Mouse (Mus musculus): ENCODE results near the gene Adamtsl2.

Adamtsl2 gene

DNA sequence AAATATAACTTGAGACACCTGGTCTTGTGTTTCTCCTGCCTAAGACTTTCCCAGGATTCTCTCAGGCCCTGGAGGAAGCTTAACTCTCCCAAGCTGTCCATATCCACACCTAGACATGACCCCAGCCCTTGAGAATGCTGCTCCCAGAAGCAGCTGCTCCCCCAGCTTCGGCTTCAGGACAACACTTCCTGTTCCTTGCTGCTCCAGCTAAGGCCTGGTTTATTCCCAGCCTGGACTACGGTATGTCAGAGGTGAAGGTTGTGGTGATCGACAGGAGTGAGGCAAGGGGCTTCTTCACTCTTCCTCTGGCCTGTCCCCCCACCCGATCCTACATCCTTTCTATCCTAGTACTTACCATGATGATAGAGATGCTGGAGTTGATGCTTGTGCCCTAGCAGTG is 5.8 kb upstream of the Adamtsl2 start:
- in situ Hi-C loops (cut with MboI, MseI): loop anchor here (10.0 kb wide), 1 partner anchor 311 kb away; no protein-coding TSS in a partner anchor

GRCm38 (mm10) chr2:27074804-27075203 is 4.4 kb upstream of the Adamtsl2 start:
- in situ Hi-C loops (cut with MboI, MseI): loop anchor here (5.0 to 10.0 kb wide), 3 partner anchors 87 to 310 kb away; no protein-coding TSS in a partner anchor

- in situ Hi-C loops (cut with MboI, MseI): loop anchor here (5.0 to 10.0 kb wide), 3 partner anchors 87 to 309 kb away; no protein-coding TSS in a partner anchor
Observed at GRCm38 (mm10) chr2:27075485-27075884, 3.7 kb upstream of the Adamtsl2 start.

DNA sequence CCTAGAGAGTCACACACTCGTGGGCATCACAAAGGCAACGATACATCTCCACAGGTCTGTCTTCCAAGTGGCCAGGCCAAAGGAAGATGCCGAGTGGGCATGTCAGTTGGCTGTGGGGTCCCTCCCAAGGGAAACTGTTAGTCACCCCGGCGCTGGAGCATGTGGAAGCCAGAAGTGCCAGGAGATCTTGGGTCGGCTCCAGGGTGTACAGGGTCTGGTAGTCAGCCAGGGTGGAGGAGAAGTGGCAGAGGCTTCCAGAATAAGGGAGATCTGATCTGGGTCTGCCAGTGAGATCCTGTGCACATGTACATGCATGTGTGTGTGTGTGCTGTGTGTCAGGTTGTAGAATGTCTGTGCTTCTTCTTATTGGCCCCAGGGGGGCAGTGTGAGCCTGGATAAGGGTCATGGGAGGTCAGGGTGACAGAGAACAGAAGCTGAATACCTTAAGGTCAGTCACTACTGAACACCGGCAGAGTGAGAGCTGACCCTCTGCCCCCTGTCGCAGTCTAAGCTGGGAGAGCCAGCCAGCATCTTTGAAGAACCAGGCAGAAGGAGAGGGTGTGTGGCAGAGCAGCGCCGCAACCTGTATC is 1.4 kb upstream of the Adamtsl2 start:
- in situ Hi-C loops (cut with MboI, MseI): loop anchor here (5.0 to 10.0 kb wide), 3 partner anchors 85 to 307 kb away; no protein-coding TSS in a partner anchor

DNA sequence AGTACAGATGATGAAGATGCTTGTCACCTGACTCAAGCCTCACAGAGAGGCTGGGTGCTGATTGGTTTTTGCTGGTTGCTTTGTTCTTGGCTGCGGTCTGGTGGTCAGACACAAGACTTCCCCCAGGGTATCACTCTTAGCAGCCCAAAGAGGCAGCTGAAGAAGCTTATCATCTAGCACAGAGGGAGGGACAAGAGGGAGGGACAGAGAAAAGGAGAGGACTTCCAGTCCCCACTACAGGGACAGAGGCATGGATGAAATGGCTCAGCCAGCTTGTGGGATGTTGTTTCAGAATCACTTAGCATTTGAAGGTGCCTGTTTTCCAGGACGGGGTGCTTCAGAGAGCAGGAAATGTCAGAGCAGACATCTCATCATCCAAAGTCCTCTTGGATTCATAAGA is 867 bp upstream of the Adamtsl2 start:
- in situ Hi-C loops (cut with MboI, MseI): loop anchor here (5.0 to 10.0 kb wide), 3 partner anchors 84 to 306 kb away; no protein-coding TSS in a partner anchor

GRCm38 (mm10) chr2:27079649-27080048 is 470 bp downstream of the Adamtsl2 start:
- in situ Hi-C loops (cut with MboI, MseI): loop anchor here (5.0 to 10.0 kb wide), 4 partner anchors 83 to 905 kb away; no protein-coding TSS in a partner anchor

DNA sequence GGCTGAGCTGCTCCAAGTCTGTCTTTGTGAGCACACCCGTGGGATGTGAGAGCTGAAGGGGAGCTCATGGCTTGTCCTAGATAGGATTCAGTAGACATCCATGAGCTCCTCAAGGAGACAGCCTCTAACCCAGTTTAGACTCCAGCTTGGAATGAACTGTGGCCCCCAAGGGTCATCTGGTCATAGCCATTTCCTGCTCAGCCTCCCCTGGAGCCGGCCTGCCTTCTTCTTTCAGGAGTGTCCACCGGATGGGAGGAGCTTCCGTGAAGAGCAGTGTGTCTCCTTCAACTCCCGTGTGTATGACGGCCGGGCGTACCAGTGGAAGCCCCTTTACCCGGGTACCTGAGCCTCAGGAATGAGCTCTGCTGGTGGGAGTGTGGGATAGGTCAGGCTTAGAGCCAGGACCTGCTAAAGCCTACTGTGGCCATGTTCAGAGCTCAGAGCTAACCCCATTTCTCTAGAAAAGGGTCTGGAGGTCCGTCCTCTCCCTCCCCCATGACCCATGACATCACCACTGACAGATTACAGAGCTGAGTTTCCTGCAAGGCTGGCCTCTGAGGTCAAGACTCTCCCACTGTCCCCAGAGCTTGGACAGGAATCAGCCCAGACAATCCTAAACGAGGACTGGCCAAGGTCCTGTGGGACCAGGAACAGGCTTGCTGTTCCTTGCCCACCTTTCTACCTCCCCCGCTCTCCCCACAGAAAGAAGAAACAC is 4.7 kb downstream of the Adamtsl2 start:
- in situ Hi-C loops (cut with MboI, MseI): loop anchor here (10.0 kb wide), 1 partner anchor 909 kb away; no protein-coding TSS in a partner anchor

DNA sequence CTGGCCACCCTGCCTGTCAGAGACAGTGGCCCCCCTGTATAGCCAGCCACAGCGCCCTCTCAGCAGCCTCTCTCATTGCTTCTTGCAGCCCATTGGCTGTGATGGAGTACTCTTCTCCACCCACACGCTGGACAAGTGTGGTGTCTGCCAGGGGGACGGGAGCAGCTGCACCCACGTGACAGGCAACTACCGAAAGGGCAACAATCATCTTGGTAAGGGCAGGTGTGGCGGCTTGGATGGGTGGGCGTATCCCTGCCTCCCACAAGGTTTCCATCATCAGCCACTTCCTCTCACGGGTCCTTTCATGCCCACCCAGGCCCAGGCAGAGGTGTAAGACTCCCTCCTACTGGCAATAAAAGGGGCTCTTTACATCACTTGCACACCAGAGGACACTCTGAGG is 5.8 kb downstream of the Adamtsl2 start:
- in situ Hi-C loops (cut with MboI, MseI): loop anchor here (10.0 kb wide), 1 partner anchor 910 kb away; no protein-coding TSS in a partner anchor

DNA sequence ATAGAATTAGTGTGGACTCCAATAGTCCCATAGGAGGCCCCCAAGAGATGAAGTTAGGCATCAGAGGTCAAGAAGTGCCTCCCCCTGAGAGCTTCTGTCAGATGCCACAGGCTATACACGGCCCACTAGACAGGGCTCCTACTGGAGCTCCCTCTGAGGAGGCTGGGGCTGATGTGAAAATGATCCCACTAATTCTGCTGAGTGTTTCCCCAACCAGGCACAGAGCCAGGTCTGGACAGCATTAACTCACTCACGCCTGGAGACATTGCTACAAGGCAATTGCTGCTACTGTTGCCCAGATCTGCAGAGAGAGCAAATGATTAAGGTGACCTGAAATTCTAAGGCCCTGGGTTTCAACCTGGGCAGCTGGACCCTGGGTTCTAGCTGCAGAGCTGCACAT is 6.6 kb downstream of the Adamtsl2 start:
- in situ Hi-C loops (cut with MboI, MseI): loop anchor here (10.0 kb wide), 1 partner anchor 911 kb away; no protein-coding TSS in a partner anchor

DNA sequence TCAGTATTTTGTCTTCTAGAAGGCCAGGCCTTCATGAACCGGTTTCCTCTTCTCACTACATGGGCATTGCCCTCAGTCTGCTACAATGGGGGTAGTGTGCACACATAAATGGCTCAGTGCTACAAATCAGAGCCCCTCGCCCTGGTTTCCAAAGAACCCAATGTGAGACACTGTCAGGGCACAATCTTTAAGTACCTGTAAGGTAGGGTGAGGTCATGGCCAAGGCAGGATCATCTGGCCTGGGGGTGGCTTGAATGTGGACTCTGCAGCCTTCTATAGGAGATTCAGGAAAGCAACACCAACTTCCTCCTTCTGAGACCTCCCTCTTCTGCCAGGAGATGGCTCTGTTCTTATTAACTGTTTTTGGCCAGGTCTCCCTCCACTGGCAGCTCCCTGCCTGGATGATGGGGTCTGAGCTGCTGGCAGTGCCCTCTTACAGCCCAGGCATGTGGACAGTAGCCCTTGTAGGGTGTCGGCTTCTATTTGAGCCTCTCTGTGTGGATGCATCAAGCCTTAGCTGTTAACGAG is 7.4 kb downstream of the Adamtsl2 start:
- in situ Hi-C loops (cut with MboI, MseI): loop anchor here (10.0 kb wide), 1 partner anchor 912 kb away; no protein-coding TSS in a partner anchor

- in situ Hi-C loops (cut with MboI, MseI): loop anchor here (10.0 kb wide), 1 partner anchor 913 kb away; no protein-coding TSS in a partner anchor
Observed at GRCm38 (mm10) chr2:27087581-27087980, 8.4 kb downstream of the Adamtsl2 start.

DNA sequence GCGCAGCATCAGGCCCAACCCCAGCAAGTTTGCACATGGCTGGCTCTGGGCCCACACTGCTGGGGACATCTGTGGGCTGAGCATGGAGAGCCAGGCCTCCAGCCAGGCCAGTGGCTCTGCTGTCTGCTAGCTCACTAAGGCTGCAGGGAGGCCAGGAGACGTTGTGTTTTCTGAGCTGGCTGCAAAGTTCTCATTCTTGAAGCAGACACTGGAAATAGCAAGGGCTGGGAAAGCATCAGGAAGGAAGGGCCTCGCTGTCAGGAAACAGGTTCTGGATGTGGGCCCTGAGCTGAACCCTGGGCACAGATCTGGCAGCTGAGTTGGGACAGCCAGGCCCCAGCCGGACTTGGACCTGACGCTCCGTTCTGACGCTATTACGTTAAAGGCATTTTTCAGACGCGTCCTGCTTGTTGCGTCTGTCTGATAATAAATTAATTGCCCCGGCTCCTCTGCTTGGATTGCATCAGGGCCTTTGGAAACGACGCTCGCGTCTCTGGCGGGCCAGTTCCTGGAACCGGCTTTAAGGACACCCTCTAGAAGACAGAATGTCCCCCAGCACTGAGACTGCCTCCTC is 9.0 kb downstream of the Adamtsl2 start:
- in situ Hi-C loops (cut with MboI, MseI): loop anchor here (10.0 kb wide), 1 partner anchor 913 kb away; no protein-coding TSS in a partner anchor

GRCm38 (mm10) chr2:27088700-27089099 is 9.5 kb downstream of the Adamtsl2 start:
- in situ Hi-C loops (cut with MboI, MseI): loop anchor here (10.0 kb wide), 1 partner anchor 914 kb away; no protein-coding TSS in a partner anchor

DNA sequence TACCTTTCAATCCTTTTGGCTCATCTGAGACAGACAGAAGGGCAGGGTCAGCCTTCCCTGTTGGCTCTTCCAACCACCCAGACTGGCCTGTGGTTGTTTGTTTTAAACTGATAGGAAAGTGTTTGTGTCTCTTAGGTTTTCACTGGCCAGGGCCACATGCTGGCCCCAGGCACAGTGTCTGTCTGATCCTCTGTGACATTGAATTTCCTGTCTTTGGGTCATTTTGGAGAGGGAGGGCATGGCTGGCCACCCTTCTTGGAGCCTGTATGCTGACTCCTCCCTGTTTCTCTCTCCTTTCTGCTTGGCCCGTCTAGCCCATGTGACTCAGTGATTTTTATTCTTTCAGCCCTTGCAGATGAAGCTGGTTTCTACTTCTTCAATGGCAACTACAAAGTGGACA is 10.1 kb downstream of the Adamtsl2 start:
- in situ Hi-C loops (cut with MboI, MseI): loop anchor here (10.0 kb wide), 1 partner anchor 914 kb away; no protein-coding TSS in a partner anchor

GRCm38 (mm10) chr2:27095178-27095577 is 16.0 kb downstream of the Adamtsl2 start:
- in situ Hi-C loops (cut with MboI, MseI): no loop called here

DNA sequence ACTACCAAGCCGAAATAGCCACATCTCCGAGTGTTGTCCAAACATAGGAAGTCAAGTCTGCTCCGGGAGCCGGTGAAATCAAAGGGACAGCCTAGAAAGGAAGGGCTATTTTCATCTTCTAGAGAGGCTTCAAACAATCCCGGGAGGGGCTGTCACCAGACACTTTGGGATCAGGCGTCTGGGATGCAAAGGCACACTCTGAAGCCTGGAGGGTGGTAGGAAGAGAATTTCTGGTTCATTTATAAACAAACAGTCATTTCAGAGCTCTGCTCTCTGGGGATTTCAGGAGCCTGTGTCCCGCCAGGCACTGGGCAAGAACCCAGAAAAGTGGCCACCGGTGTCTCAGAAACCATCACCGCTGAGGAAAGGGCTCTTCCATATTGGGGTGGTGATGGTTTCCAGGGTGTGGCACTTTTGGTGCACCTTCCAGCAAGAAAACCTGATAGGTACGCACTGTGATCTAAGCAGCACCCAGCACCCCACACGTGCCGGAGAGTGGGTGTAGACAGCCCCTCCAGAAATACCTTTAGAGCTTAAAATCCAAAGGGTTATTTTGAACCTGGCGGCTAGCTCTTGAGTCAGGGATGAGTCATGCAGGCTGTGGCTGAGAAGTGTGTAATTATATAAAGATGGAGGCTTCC is 17.3 kb downstream of the Adamtsl2 start:
- in situ Hi-C loops (cut with MboI, MseI): no loop called here

GRCm38 (mm10) chr2:27097241-27097656 is 18.1 kb downstream of the Adamtsl2 start:
- in situ Hi-C loops (cut with MboI, MseI): no loop called here

DNA sequence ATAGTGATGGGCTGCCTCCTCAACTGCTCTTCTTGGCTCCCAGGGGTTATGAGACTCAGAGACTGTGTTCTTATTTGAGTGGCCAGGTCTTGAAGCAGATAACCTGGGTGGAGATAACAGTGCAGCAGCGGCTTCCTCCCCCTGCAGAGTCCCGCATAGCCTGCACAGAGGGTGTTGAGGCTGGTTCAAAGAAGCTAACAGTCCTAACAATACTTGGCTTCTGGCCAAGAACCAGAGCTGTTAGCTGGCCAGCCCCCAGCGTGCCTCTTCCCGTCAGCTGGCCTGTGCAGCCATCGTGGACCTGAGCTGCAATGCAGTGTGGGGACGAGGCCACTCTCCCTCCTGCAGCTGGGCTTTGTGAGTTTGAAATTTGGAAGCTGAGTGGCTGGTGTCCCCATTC is 18.6 kb downstream of the Adamtsl2 start:
- in situ Hi-C loops (cut with MboI, MseI): no loop called here

DNA sequence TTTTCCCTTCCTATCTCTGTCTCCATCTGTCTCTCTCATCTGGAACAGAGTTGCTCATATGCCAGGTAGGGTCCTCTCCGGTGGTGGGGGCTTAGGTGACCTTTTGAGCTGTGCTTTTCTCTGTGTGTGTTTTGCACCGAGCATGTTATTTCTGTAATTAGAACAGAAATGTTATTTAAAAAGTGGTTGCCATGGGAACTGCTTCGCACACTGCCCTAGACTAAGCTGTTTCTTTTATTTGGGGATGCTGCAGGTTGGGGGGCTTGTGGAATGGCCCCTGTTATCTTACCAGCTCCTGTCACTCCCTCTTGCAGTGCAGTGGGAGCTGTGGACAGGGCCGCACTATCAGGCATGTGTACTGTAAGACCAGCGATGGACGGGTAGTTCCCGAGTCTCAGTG is 24.4 kb downstream of the Adamtsl2 start:
- in situ Hi-C loops (cut with MboI, MseI): no loop called here

DNA sequence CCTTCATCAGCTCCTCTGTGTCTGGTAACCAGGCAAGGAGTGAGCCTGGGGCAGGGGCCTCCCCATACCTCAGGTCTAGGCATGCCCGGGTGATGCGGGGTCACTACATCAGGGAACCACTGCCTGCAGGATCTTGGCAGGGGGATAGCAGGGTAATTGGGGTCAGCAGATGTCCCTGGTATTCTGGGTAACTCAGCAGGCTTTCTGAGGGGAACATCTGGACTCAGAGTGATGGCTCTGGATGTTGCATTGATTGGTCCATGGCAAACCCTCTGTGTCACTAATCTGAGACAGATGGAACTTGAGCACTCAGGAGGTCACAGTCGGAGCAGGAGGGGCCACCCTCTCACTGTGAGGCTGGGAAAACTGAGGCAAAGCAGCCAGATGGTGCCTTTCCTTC is 27.6 kb downstream of the Adamtsl2 start:
- in situ Hi-C loops (cut with MboI, MseI): no loop called here

DNA sequence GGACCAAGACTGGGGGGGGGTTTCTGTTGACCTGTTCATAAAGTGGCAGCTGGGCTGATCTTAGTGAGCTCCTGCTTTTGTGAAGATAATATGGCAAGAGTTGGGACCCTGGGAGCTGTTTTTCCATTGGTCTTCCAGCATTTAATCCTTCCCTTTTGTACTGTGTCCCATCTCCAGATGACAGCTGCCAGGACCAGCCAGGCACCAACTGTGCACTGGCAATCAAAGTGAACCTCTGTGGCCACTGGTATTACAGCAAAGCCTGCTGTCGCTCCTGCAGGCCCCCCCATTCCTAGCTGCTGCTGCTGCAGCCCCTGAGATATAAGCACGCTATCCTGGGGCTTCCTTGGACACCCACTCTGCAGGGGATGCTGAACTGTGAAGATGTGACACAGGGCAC is 29.0 kb downstream of the Adamtsl2 start:
- in situ Hi-C loops (cut with MboI, MseI): no loop called here
